Mouse (Mus musculus): ENCODE results near the gene Tma7. TPM values are rescaled to one million over a fixed set of nuclear protein-coding genes. Genes with fewer than 3 reads are reported as not detected.

Tma7 gene
- total and polyA plus RNA-seq, 3 experiments: 366 to 400 TPM; not detected in 1

DNA sequence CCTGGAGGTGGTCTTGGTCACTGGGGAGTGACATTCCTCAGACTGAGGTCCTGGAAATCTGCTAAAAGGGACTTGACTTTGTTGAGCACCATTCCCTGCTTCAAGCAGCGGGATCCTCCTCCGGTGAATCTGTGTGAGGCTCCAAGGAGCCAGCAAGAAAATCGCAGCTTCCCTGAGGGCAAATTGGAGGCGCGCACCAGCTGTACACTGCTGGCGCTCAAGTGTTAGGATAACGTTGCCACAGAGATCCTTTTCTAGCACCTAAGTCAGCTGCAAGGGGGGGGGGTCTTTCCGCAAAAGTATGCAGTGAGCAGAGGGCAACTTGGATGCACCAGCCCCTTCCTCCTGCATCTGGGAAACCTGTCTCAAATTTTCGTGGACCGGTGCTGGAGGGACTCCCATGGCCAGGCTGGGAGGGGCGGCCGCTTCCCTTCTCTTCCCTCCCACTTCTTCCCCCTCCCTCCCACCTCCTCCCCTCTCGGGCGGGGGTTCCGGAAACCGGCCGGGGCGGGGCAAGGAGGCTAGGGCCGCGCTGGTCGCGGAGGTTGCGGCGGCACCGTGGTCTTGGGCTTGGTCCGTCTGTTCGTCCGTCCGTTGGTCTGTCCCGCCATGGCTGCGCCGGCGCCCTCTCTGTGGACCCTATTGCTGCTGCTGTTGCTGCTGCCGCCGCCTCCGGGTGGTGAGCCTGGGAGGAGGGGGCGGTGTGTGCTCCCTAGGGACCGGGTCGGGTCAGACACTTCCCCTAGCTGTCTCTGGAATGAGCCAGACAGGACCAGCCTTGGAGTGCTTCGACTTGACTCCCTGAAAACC, 44.1 kb downstream of the Tma7 start, which contains the start of gene Shisa5 (continued):
- TF ChIP-seq USF1 (IDR thresholded peaks at IDR 0.05; ENCODE audit: low read depth, low read length) (no peak), RAD21 (IDR thresholded peaks at IDR 0.05; ENCODE audit: low read depth, low read length) (no peak), ZKSCAN1 (IDR thresholded peaks at IDR 0.05; ENCODE audit: low read depth, low read length) (no peak), CTCF (IDR thresholded peaks at IDR 0.05 in 2 of 3, conservative IDR thresholded peaks at IDR 0.05 in 1 of 3; ENCODE audit: control insufficient read depth in 1 of 3, insufficient read depth in 1 of 3, low read depth in 2 of 3, low read length in 3 of 3, poor library complexity in 1 of 3, severe bottlenecking in 1 of 3) (no peak), MAX (IDR thresholded peaks at IDR 0.05; ENCODE audit: low read length) (no peak), NRF1 (IDR thresholded peaks at IDR 0.05; ENCODE audit: insufficient read depth, low read depth, low read length, poor library complexity, severe bottlenecking) (0 out of 2 replicates have a peak, but pooled peaks have one; percentile 11), CHD2 (IDR thresholded peaks at IDR 0.05; ENCODE audit: low read length) (no peak), MEF2A (IDR thresholded peaks at IDR 0.05; ENCODE audit: extremely low read depth, insufficient replicate concordance, low read depth, low read length, poor library complexity, severe bottlenecking) (no peak), BHLHE40 (IDR thresholded peaks at IDR 0.05; ENCODE audit: borderline replicate concordance, low read depth, low read length) (no peak), TBP (IDR thresholded peaks at IDR 0.05; ENCODE audit: low read depth, low read length) (no peak), POLR2A (IDR thresholded peaks at IDR 0.05; ENCODE audit: control insufficient read depth in 1 of 2, insufficient read depth in 1 of 2, low read depth in 1 of 2, low read length in 2 of 2, poor library complexity in 1 of 2) (peak; percentile 76 to 83)

DNA sequence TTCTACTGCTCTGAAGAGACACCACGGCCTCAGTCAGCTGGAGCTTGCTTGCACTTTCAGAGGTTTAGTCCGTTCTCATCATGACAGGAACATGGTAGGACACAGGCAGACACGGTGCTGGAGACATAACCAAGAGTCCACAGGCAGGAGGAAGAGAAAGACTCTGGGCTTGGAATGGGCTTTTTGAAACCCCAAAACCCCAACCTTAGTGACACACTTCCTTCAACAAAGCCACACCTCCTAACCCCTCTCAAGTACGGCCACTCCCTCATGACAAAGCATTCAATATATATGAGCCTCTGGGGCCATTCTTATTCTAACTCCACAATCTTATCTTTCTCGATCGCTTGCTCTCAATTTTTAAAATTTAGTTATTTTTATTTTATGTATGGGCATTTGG, 50.0 kb downstream of the Tma7 start:
- H3K4me1 ChIP-seq (ENCODE audit: control insufficient read depth in 1 of 2, insufficient read depth in 2 of 2, low read length in 2 of 2): peaks cover 5 to 11% of the 10 kb centered on the region in 2 experiments
- DNase-seq (ENCODE audit: low read depth, low spot score): peak; percentile 75
- H3K9ac ChIP-seq (ENCODE audit: control insufficient read depth, low read depth, low read length, poor library complexity, severe bottlenecking): peak overlapping the region; percentile 59
- no peaks in the 10 kb centered on the region for H3K9me3 ChIP-seq (replicated peaks; ENCODE audit: insufficient read depth, low read length)
- TF ChIP-seq ZMIZ1 (IDR thresholded peaks at IDR 0.05; ENCODE audit: low read depth, low read length) (no peak), HCFC1 (IDR thresholded peaks at IDR 0.05; ENCODE audit: low read depth, low read length) (peak; percentile 38; the same call in 1 of the 2 replicates), TBP (IDR thresholded peaks at IDR 0.05; ENCODE audit: low read depth, low read length) (no peak), MEF2A (IDR thresholded peaks at IDR 0.05; ENCODE audit: extremely low read depth, insufficient replicate concordance, low read depth, low read length, poor library complexity, severe bottlenecking) (no peak), NRF1 (IDR thresholded peaks at IDR 0.05; ENCODE audit: insufficient read depth, low read depth, low read length, poor library complexity, severe bottlenecking) (no peak), SMC3 (IDR thresholded peaks at IDR 0.05; ENCODE audit: low read depth, low read length) (no peak), TCF12 (IDR thresholded peaks at IDR 0.05; ENCODE audit: low read depth, low read length) (no peak), NELFE (IDR thresholded peaks at IDR 0.05; ENCODE audit: low read depth, low read length) (peak; percentile 38; the same call in 1 of the 2 replicates), JUND (IDR thresholded peaks at IDR 0.05; ENCODE audit: low read depth, low read length) (no peak), UBTF (IDR thresholded peaks at IDR 0.05; ENCODE audit: borderline replicate concordance, insufficient read depth, low read depth, low read length) (no peak), CHD1 (IDR thresholded peaks at IDR 0.05; ENCODE audit: low read depth, low read length) (no peak), CHD2 (IDR thresholded peaks at IDR 0.05; ENCODE audit: low read length) (no peak), MAX (IDR thresholded peaks at IDR 0.05; ENCODE audit: low read length) (no peak), TAL1 (IDR thresholded peaks at IDR 0.05; ENCODE audit: low read length) (no peak), ETS1 (IDR thresholded peaks at IDR 0.05; ENCODE audit: low read depth, low read length) (no peak), ELF1 (IDR thresholded peaks at IDR 0.05; ENCODE audit: low read depth, low read length) (no peak), MAFK (IDR thresholded peaks at IDR 0.05; ENCODE audit: borderline replicate concordance, low read depth, low read length) (no peak), E2F4 (IDR thresholded peaks at IDR 0.05; ENCODE audit: borderline replicate concordance, low read depth, low read length) (no peak), ZC3H11A (IDR thresholded peaks at IDR 0.05; ENCODE audit: low read depth, low read length) (no peak), GATA1 (IDR thresholded peaks at IDR 0.05; ENCODE audit: low read depth, low read length) (no peak), CTCF (IDR thresholded peaks at IDR 0.05 in 2 of 3, conservative IDR thresholded peaks at IDR 0.05 in 1 of 3; ENCODE audit: control insufficient read depth in 1 of 3, insufficient read depth in 1 of 3, low read depth in 2 of 3, low read length in 3 of 3, poor library complexity in 1 of 3, severe bottlenecking in 1 of 3) (no peak), POLR2A (IDR thresholded peaks at IDR 0.05; ENCODE audit: control insufficient read depth in 1 of 2, insufficient read depth in 1 of 2, low read depth in 1 of 2, low read length in 2 of 2, poor library complexity in 1 of 2) (peak in 1 of 2 experiments; percentile 60; a peak in 1 of 4 replicates), ZKSCAN1 (IDR thresholded peaks at IDR 0.05; ENCODE audit: low read depth, low read length) (no peak)
- peak overlapping the region; percentile 37 to 43; a peak in 2 of 4 replicates for H3K4me3 ChIP-seq (ENCODE audit: control insufficient read depth in 1 of 2, insufficient read depth in 1 of 2, low read depth in 2 of 2, low read length in 2 of 2)
- peaks cover 0 to 7% of the 10 kb centered on the region in 2 experiments; a peak in 2 of 4 replicates for H3K36me3 ChIP-seq (ENCODE audit: control insufficient read depth in 1 of 2, insufficient read depth in 2 of 2, low read length in 2 of 2)
- peak overlapping the region; percentile 65 for H3K27ac ChIP-seq (ENCODE audit: control insufficient read depth, low read depth, low read length)
- H3K27me3 ChIP-seq (ENCODE audit: control insufficient read depth in 1 of 2, insufficient read depth in 2 of 2, low read length in 2 of 2): no peaks in the 10 kb centered on the region
- no peaks in the 10 kb centered on the region for H3K79me2 ChIP-seq (ENCODE audit: control insufficient read depth, insufficient read depth, low read length, poor library complexity)

Measured in MEL (cell line).